Mouse (Mus musculus): ENCODE results near the gene Rln3. TPM values are rescaled to one million over a fixed set of nuclear protein-coding genes. Genes with fewer than 3 reads are reported as not detected.

The Rln3 gene
- polyA plus RNA-seq, 1 experiment: 0.19 TPM

GRCm38 (mm10) chr8:84065457-84066072, 20.8 kb upstream of the Rln3 start:
- WGBS: 16% methylated on average over 5 of the region's 5 CpGs
- peaks cover 25% of the 10 kb centered on the region for H3K4me1 ChIP-seq (ENCODE audit: control insufficient read depth, insufficient read depth, low read length)
- TF ChIP-seq POLR2A (IDR thresholded peaks at IDR 0.05; ENCODE audit: low read depth, low read length) (no peak), CTCF (conservative IDR thresholded peaks at IDR 0.05; ENCODE audit: insufficient read depth, insufficient read length, low read depth, low read length) (no peak)
- DNase-seq: no peak
- H3K27ac ChIP-seq (ENCODE audit: insufficient read depth, low read depth, low read length): peak overlapping the region; percentile 72
- no peaks in the 10 kb centered on the region for H3K36me3 ChIP-seq (ENCODE audit: control insufficient read depth, insufficient read depth, low read length)
- no peaks in the 10 kb centered on the region for H3K27me3 ChIP-seq (replicated peaks; ENCODE audit: control insufficient read depth, insufficient read depth, low read length)
- peak overlapping the region; percentile 51 for H3K4me3 ChIP-seq (ENCODE audit: insufficient read depth, low read depth, low read length)

DNA sequence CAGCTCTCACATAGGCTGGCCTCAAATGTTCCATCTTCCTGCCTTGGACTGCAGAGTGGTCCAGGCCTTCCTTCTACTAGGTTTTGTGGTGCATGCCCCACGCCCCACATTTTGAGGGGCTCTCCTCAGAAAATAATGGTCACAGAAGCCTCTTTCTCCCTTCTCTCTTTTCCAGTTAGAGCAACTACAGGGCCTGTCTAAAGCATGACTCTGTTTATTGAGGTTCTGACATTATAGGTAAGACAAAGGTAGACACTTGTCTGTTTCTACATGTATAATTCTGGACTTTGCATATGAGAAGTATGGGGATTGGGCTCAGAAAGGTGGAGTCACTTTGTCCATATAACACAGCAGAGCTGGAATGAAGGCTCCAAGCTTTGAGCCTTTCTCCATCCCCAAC, 20.2 kb upstream of the Rln3 start, which contains the start of gene Gm10643:
Gene Gm10643 (minus strand): TSS at position 101 of the 400 bp plus-strand sequence.
- Histone ChIP-seq H3K4me3 (ENCODE audit: insufficient read depth, low read depth, low read length) (peak within 1 kb of the TSS; percentile 51), H3K27ac (ENCODE audit: insufficient read depth, low read depth, low read length) (peak within 1 kb of the TSS; percentile 72), H3K27me3 (replicated peaks; ENCODE audit: control insufficient read depth, insufficient read depth, low read length) (no peaks in the 10 kb centered on the region), H3K4me1 (ENCODE audit: control insufficient read depth, insufficient read depth, low read length) (peaks cover 23% of the 10 kb centered on the region), H3K36me3 (ENCODE audit: control insufficient read depth, insufficient read depth, low read length) (no peaks in the 10 kb centered on the region)
- no peak for TF ChIP-seq POLR2A (IDR thresholded peaks at IDR 0.05; ENCODE audit: low read depth, low read length)
- no peak for TF ChIP-seq CTCF (conservative IDR thresholded peaks at IDR 0.05; ENCODE audit: insufficient read depth, insufficient read length, low read depth, low read length)
- 94% methylated on average over 1 of the region's 1 CpGs for WGBS
- DNase-seq: no peak

DNA sequence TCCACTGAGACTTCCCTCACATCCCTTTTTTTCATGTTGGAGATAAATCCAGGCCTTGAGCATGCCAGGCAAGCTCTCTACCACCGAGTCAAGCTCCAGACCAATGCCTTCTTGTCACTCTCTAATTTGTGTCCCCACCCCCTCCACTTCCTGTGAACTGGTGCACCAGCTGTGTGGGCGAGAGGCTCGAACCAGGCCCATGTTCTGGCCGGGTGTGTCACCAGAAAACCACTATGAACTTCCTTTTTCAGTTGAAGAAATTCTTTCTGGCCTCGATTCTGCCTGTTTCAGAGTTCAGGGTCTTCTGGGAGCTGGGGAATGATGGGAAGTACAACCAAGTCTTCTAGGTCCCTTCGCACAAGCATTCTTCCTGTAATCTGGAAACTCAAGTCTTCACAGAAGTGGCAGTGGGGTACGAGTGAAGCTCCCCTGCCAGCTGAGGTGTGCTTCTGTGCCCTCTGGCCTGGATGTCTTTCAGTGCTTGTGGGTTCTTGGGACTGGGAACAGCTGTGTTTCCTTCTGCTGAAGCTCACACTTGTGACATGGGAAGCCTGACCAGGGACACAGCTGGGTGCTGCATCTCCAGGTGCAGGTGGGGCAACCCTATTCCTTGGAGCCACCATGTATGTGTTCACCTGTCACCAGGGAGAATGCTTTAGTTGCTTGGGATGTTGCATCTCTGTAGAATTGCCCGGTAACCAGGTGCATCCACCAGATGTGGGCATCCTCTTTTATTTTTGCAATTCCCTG, 19.2 kb upstream of the Rln3 start:
- Histone ChIP-seq H3K27me3 (replicated peaks; ENCODE audit: control insufficient read depth, insufficient read depth, low read length) (no peaks in the 10 kb centered on the region), H3K27ac (ENCODE audit: insufficient read depth, low read depth, low read length) (no peak overlapping the region), H3K4me1 (ENCODE audit: control insufficient read depth, insufficient read depth, low read length) (peaks cover 14% of the 10 kb centered on the region), H3K36me3 (ENCODE audit: control insufficient read depth, insufficient read depth, low read length) (no peaks in the 10 kb centered on the region), H3K4me3 (ENCODE audit: insufficient read depth, low read depth, low read length) (no peak overlapping the region)
- TF ChIP-seq CTCF (conservative IDR thresholded peaks at IDR 0.05; ENCODE audit: insufficient read depth, insufficient read length, low read depth, low read length) (no peak), POLR2A (IDR thresholded peaks at IDR 0.05; ENCODE audit: low read depth, low read length) (no peak)
- no peak for DNase-seq
- WGBS: 64% methylated on average over 8 of the region's 8 CpGs

- DNase-seq: no peak
- Histone ChIP-seq H3K27ac (ENCODE audit: insufficient read depth, low read depth, low read length) (no peak overlapping the region), H3K27me3 (replicated peaks; ENCODE audit: control insufficient read depth, insufficient read depth, low read length) (no peaks in the 10 kb centered on the region), H3K4me1 (ENCODE audit: control insufficient read depth, insufficient read depth, low read length) (no peaks in the 10 kb centered on the region), H3K4me3 (ENCODE audit: insufficient read depth, low read depth, low read length) (no peak overlapping the region), H3K36me3 (ENCODE audit: control insufficient read depth, insufficient read depth, low read length) (no peaks in the 10 kb centered on the region)
- TF ChIP-seq POLR2A (IDR thresholded peaks at IDR 0.05; ENCODE audit: low read depth, low read length) (no peak), CTCF (conservative IDR thresholded peaks at IDR 0.05; ENCODE audit: insufficient read depth, insufficient read length, low read depth, low read length) (no peak)
- WGBS: 88% methylated on average over 2 of the region's 2 CpGs
Measured at GRCm38 (mm10) chr8:84060245-84060644, 15.4 kb upstream of the Rln3 start.

- Histone ChIP-seq H3K4me3 (ENCODE audit: insufficient read depth, low read depth, low read length) (no peak overlapping the region), H3K36me3 (ENCODE audit: control insufficient read depth, insufficient read depth, low read length) (no peaks in the 10 kb centered on the region), H3K27me3 (replicated peaks; ENCODE audit: control insufficient read depth, insufficient read depth, low read length) (no peaks in the 10 kb centered on the region), H3K4me1 (ENCODE audit: control insufficient read depth, insufficient read depth, low read length) (no peaks in the 10 kb centered on the region), H3K27ac (ENCODE audit: insufficient read depth, low read depth, low read length) (no peak overlapping the region)
- TF ChIP-seq POLR2A (IDR thresholded peaks at IDR 0.05; ENCODE audit: low read depth, low read length) (no peak), CTCF (conservative IDR thresholded peaks at IDR 0.05; ENCODE audit: insufficient read depth, insufficient read length, low read depth, low read length) (peak; percentile 26; the same call in 1 of the 2 replicates)
- 91% methylated on average over 2 of the region's 2 CpGs for WGBS
- no peak for DNase-seq
Measured at GRCm38 (mm10) chr8:84059226-84059625, 14.4 kb upstream of the Rln3 start.

- 91% methylated on average over 1 of the region's 1 CpGs for WGBS
- no peak for DNase-seq
- Histone ChIP-seq H3K4me3 (ENCODE audit: insufficient read depth, low read depth, low read length) (no peak overlapping the region), H3K36me3 (ENCODE audit: control insufficient read depth, insufficient read depth, low read length) (no peaks in the 10 kb centered on the region), H3K4me1 (ENCODE audit: control insufficient read depth, insufficient read depth, low read length) (no peaks in the 10 kb centered on the region), H3K27ac (ENCODE audit: insufficient read depth, low read depth, low read length) (no peak overlapping the region), H3K27me3 (replicated peaks; ENCODE audit: control insufficient read depth, insufficient read depth, low read length) (no peaks in the 10 kb centered on the region)
- TF ChIP-seq CTCF (conservative IDR thresholded peaks at IDR 0.05; ENCODE audit: insufficient read depth, insufficient read length, low read depth, low read length) (no peak), POLR2A (IDR thresholded peaks at IDR 0.05; ENCODE audit: low read depth, low read length) (no peak)
Measured at GRCm38 (mm10) chr8:84057827-84058226, 13.0 kb upstream of the Rln3 start.

DNA sequence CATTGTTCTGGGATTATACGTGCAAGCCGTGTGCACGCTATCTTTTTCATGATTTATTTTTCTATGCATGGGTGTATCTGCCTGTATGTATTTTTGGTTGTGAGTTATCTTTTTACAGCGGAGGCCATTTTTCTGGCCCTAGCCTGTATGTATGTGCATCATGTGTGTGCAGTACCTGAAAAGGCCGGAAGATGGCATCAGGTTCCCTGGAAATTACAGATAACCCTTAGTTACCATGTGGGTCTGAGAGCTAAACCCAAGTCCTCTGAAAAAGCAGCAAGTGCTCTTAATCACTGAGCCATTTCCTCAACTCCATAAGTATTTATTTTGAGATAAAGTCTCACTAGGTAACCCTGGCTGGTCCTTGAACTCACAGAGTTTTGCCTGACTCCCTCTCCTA, 8.4 kb upstream of the Rln3 start:
- no peak overlapping the region for H3K4me3 ChIP-seq (ENCODE audit: insufficient read depth, low read depth, low read length)
- WGBS: 95% methylated on average over 5 of the region's 5 CpGs
- DNase-seq: no peak
- H3K27ac ChIP-seq (ENCODE audit: insufficient read depth, low read depth, low read length): no peak overlapping the region
- H3K4me1 ChIP-seq (ENCODE audit: control insufficient read depth, insufficient read depth, low read length): no peaks in the 10 kb centered on the region
- no peaks in the 10 kb centered on the region for H3K36me3 ChIP-seq (ENCODE audit: control insufficient read depth, insufficient read depth, low read length)
- H3K27me3 ChIP-seq (replicated peaks; ENCODE audit: control insufficient read depth, insufficient read depth, low read length): no peaks in the 10 kb centered on the region
- TF ChIP-seq CTCF (conservative IDR thresholded peaks at IDR 0.05; ENCODE audit: insufficient read depth, insufficient read length, low read depth, low read length): no peak
- TF ChIP-seq POLR2A (IDR thresholded peaks at IDR 0.05; ENCODE audit: low read depth, low read length): no peak
